Mouse (Mus musculus) forebrain, embryonic 10.5 days (tissue): ENCODE measurements at regions not wholly inside any gene's neighbourhood (a gene's known extent, or its start where the extent isn't known, plus 50 kb on each side); places are given as distances from the start of the nearest gene placed in this dataset.

Source experiments
- DNase-seq: peaks from one replicate; pipeline ENCODE4 v3.0.0-alpha.2; 2017; ENCODE audit warnings: low spot score; ENCODE audit errors: extremely low spot score
- H3K27ac ChIP-seq: fragments of 300-500 bp; sonication (generic); 2 replicates; pipeline ENCODE4 v1.5.1; 2016; ENCODE audit warnings: mild to moderate bottlenecking
- H3K27me3 ChIP-seq: fragments of 300-500 bp; sonication (generic); 2 replicates; pipeline ENCODE4 v1.6.1; 2016; ENCODE audit warnings: mild to moderate bottlenecking; ENCODE audit not compliant: poor library complexity, severe bottlenecking
- H3K36me3 ChIP-seq: fragments of 300-500 bp; sonication (generic); replicated peaks from 2 replicates; pipeline ENCODE4 v1.6.1; 2016; ENCODE audit warnings: mild to moderate bottlenecking, moderate library complexity
- H3K4me1 ChIP-seq: fragments of 300-500 bp; sonication (generic); 2 replicates; pipeline ENCODE4 v1.6.1; 2016
- H3K4me3 ChIP-seq: fragments of 300-500 bp; sonication (generic); 2 replicates; pipeline ENCODE4 v1.5.1; 2016; ENCODE audit warnings: mild to moderate bottlenecking, moderate library complexity
- H3K9me3 ChIP-seq: fragments of 300-500 bp; sonication (generic); 2 replicates; pipeline ENCODE4 v1.6.1; 2016; ENCODE audit warnings: mild to moderate bottlenecking, moderate library complexity
- WGBS: fragments of 180-500 bp; shearing (Covaris S2); methylation state at CpG from one replicate; pipeline ENCODE4 v1.1.7; 2016; 5-methylcytosine and 5-hydroxymethylcytosine counted together

GRCm38 (mm10) chr14:61686821-61687341, 79.6 kb downstream of the Kcnrg start:
- peak overlapping the region; percentile 56; the same call in 1 of the 2 replicates for H3K27ac ChIP-seq

GRCm38 (mm10) chr14:61687346-61688012, 80.2 kb downstream of the Kcnrg start:
- WGBS, result 0% methylated on average over 15 of the region's 15 CpGs
- Histone ChIP-seq H3K9me3 (no peaks in the 10 kb centered on the region), H3K27ac (no peak overlapping the region), H3K4me3 (peak overlapping the region; percentile 54), H3K4me1 (peaks cover 68% of the 10 kb centered on the region), H3K36me3 (no peaks in the 10 kb centered on the region), H3K27me3 (peaks cover 98% of the 10 kb centered on the region)
- DNase-seq, result no peak

More at GRCm38 (mm10) chr14:61686821-61687341, 79.6 kb downstream of the Kcnrg start:
- no peaks in the 10 kb centered on the region for H3K36me3 ChIP-seq
- no peaks in the 10 kb centered on the region for H3K9me3 ChIP-seq
- H3K27me3 ChIP-seq, result peaks cover 94% of the 10 kb centered on the region
- peak overlapping the region; percentile 54 for H3K4me3 ChIP-seq
- peaks cover 70% of the 10 kb centered on the region for H3K4me1 ChIP-seq
- DNase-seq, result peak; percentile 58
- under 1% methylated on average over 33 of the region's 33 CpGs for WGBS

- Histone ChIP-seq H3K27ac (no peak overlapping the region), H3K4me1 (peaks cover 63% of the 10 kb centered on the region), H3K9me3 (no peaks in the 10 kb centered on the region), H3K4me3 (no peak overlapping the region), H3K36me3 (no peaks in the 10 kb centered on the region), H3K27me3 (peaks cover 96% of the 10 kb centered on the region)
- no peak for DNase-seq
- 2% methylated on average over 11 of the region's 11 CpGs for WGBS
Observed at GRCm38 (mm10) chr14:61688013-61688520, 80.8 kb downstream of the Kcnrg start.

- H3K27me3 ChIP-seq, result peaks cover 90% of the 10 kb centered on the region
- DNase-seq, result peak; percentile 31
- H3K27ac ChIP-seq, result no peak overlapping the region
- H3K9me3 ChIP-seq, result no peaks in the 10 kb centered on the region
- peak overlapping the region; percentile 36; the same call in 1 of the 2 replicates for H3K4me3 ChIP-seq
- WGBS, result 4% methylated on average over 9 of the region's 9 CpGs
- H3K36me3 ChIP-seq, result no peaks in the 10 kb centered on the region
- H3K4me1 ChIP-seq, result peaks cover 57% of the 10 kb centered on the region
Observed at GRCm38 (mm10) chr14:61688666-61689065, 81.4 kb downstream of the Kcnrg start.

GRCm38 (mm10) chr14:61689281-61689680, 82.0 kb downstream of the Kcnrg start:
- Histone ChIP-seq H3K4me3 (peak overlapping the region; percentile 36), H3K9me3 (no peaks in the 10 kb centered on the region), H3K27me3 (peaks cover 84% of the 10 kb centered on the region), H3K4me1 (peaks cover 50% of the 10 kb centered on the region), H3K36me3 (no peaks in the 10 kb centered on the region), H3K27ac (no peak overlapping the region)
- under 1% methylated on average over 21 of the region's 21 CpGs for WGBS
- peak; percentile 54 for DNase-seq

GRCm38 (mm10) chr14:61689776-61690175, 82.5 kb downstream of the Kcnrg start:
- H3K4me1 ChIP-seq, result peaks cover 46% of the 10 kb centered on the region
- H3K4me3 ChIP-seq, result peak overlapping the region; percentile 36
- no peak for DNase-seq
- peaks cover 82% of the 10 kb centered on the region for H3K27me3 ChIP-seq
- no peaks in the 10 kb centered on the region for H3K36me3 ChIP-seq
- 5% methylated on average over 24 of the region's 24 CpGs for WGBS
- no peaks in the 10 kb centered on the region for H3K9me3 ChIP-seq
- H3K27ac ChIP-seq, result no peak overlapping the region

GRCm38 (mm10) chr14:61691785-61692372, 84.6 kb downstream of the Kcnrg start:
- Histone ChIP-seq H3K27ac (no peak overlapping the region), H3K4me3 (no peak overlapping the region), H3K4me1 (peaks cover 24% of the 10 kb centered on the region), H3K9me3 (no peaks in the 10 kb centered on the region), H3K27me3 (peaks cover 68% of the 10 kb centered on the region), H3K36me3 (no peaks in the 10 kb centered on the region)
- DNase-seq, result no peak
- WGBS, result 90% methylated on average over 6 of the region's 6 CpGs

- no peak overlapping the region for H3K27ac ChIP-seq
- no peak overlapping the region for H3K4me3 ChIP-seq
- DNase-seq, result no peak
- no peaks in the 10 kb centered on the region for H3K9me3 ChIP-seq
- peaks cover 19% of the 10 kb centered on the region for H3K4me1 ChIP-seq
- H3K27me3 ChIP-seq, result peaks cover 43% of the 10 kb centered on the region
- WGBS, result 92% methylated on average over 3 of the region's 3 CpGs
- H3K36me3 ChIP-seq, result no peaks in the 10 kb centered on the region
Observed at GRCm38 (mm10) chr14:61694796-61695195, 87.5 kb downstream of the Kcnrg start.

- peaks cover 16% of the 10 kb centered on the region for H3K4me1 ChIP-seq
- H3K36me3 ChIP-seq, result no peaks in the 10 kb centered on the region
- no peak for DNase-seq
- no peak overlapping the region for H3K27ac ChIP-seq
- H3K4me3 ChIP-seq, result no peak overlapping the region
- peaks cover 29% of the 10 kb centered on the region for H3K27me3 ChIP-seq
- no peaks in the 10 kb centered on the region for H3K9me3 ChIP-seq
- WGBS, result 49% methylated on average over 7 of the region's 7 CpGs
Observed at GRCm38 (mm10) chr14:61696290-61696842, 89.1 kb downstream of the Kcnrg start.

GRCm38 (mm10) chr14:61696886-61697554, 89.8 kb downstream of the Kcnrg start:
- no peak for DNase-seq
- H3K27me3 ChIP-seq, result peaks cover 23% of the 10 kb centered on the region
- H3K9me3 ChIP-seq, result no peaks in the 10 kb centered on the region
- H3K4me3 ChIP-seq, result no peak overlapping the region
- H3K36me3 ChIP-seq, result no peaks in the 10 kb centered on the region
- WGBS, result 83% methylated on average over 13 of the region's 13 CpGs
- no peak overlapping the region for H3K27ac ChIP-seq
- peaks cover 16% of the 10 kb centered on the region for H3K4me1 ChIP-seq

GRCm38 (mm10) chr14:61697704-61698103, 90.4 kb downstream of the Kcnrg start:
- Histone ChIP-seq H3K27ac (no peak overlapping the region), H3K4me3 (no peak overlapping the region), H3K27me3 (peaks cover 17% of the 10 kb centered on the region), H3K4me1 (peaks cover 16% of the 10 kb centered on the region), H3K9me3 (no peaks in the 10 kb centered on the region), H3K36me3 (no peaks in the 10 kb centered on the region)
- DNase-seq, result no peak
- WGBS, result 81% methylated on average over 10 of the region's 10 CpGs

- Histone ChIP-seq H3K27me3 (peaks cover 15% of the 10 kb centered on the region), H3K4me1 (peaks cover 16% of the 10 kb centered on the region), H3K36me3 (no peaks in the 10 kb centered on the region), H3K27ac (no peak overlapping the region), H3K4me3 (no peak overlapping the region), H3K9me3 (no peaks in the 10 kb centered on the region)
- 57% methylated on average over 12 of the region's 12 CpGs for WGBS
- DNase-seq, result no peak
Observed at GRCm38 (mm10) chr14:61698358-61699055, 91.2 kb downstream of the Kcnrg start.
